Mouse (Mus musculus): ENCODE results near the gene Dctn1.
A peak's percentile ranks its signal among the peaks of the same experiment; 100 is the strongest.

Dctn1 gene

DNA sequence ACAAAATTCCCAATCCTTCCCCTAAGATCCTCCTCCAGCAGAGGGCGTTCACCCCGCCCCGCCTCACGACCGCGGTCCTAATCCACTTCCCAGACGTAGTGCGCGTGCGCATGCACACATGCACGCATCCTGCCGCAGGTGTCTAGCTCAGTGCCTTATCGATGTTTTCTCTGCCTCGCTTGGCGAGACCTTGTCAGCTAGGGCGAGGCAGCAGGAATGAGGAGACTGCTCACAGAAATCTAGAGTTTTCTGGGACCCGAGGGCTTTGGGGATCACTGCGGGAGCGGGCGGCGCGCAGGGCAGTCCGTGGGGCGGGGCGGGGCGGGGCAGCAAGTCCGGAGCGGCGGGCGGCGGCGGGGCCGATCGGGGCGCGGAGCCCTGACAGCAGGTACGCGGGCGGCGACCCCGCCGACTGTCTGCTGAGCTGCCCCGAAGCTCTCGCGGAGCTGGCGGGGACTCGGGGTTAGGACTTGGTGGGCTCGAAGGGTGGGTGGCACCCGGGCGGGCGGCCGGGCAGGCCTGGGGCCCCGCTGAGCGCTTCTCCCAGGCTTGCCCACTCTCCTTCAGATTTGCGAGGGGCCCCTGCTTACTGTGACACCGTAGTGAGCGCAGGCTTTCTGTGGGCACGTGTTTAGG lies at the start of gene Dctn1:
TSS of gene Dctn1 (plus strand) at position 314 of the 636 bp plus-strand sequence.
- peak; percentile 95 for DNase-seq

- DNase-seq = no peak
Observed at GRCm38 (mm10) chr6:83116373-83117164, 49.2 kb upstream of the Dctn1 start.

DNA sequence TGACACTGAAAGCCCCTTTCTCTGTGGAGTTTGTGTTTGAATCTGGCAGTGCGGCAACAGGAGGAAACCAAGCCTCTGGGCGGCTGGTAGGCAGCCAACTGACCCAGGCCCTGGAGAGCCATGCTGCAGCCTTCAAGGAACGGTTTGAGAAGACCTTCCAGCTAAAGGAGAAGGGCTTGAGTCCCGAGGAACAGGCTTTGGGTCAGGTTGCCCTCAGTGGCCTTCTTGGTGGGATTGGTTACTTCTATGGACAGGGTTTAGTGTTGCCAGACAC lies 48.6 kb upstream of the Dctn1 start:
- DNase-seq = no peak

DNA sequence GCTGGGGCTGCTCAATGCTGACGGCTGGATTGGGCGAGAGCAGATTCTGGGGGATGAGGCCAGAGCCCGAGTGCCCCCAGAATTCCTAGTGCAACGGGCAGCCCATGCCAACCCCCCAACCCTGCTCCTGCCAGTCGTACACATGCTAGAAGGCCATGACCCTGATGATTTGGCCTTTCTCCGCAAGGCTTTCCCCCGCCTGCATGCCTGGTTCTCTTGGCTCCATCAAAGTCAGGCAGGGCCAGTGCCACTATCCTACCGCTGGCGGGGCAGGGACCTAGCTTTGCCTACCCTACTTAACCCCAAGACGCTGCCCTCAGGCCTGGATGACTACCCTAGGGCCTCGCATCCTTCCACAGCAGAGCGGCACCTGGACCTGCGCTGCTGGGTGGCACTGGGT lies 48.1 kb upstream of the Dctn1 start:
- no peak for DNase-seq

GRCm38 (mm10) chr6:83118369-83118768 lies 47.4 kb upstream of the Dctn1 start:
- DNase-seq = no peak

GRCm38 (mm10) chr6:83118825-83119733 lies 46.6 kb upstream of the Dctn1 start:
- peak; percentile 38 for DNase-seq

GRCm38 (mm10) chr6:83119734-83120051 lies 46.0 kb upstream of the Dctn1 start:
- no peak for DNase-seq

DNA sequence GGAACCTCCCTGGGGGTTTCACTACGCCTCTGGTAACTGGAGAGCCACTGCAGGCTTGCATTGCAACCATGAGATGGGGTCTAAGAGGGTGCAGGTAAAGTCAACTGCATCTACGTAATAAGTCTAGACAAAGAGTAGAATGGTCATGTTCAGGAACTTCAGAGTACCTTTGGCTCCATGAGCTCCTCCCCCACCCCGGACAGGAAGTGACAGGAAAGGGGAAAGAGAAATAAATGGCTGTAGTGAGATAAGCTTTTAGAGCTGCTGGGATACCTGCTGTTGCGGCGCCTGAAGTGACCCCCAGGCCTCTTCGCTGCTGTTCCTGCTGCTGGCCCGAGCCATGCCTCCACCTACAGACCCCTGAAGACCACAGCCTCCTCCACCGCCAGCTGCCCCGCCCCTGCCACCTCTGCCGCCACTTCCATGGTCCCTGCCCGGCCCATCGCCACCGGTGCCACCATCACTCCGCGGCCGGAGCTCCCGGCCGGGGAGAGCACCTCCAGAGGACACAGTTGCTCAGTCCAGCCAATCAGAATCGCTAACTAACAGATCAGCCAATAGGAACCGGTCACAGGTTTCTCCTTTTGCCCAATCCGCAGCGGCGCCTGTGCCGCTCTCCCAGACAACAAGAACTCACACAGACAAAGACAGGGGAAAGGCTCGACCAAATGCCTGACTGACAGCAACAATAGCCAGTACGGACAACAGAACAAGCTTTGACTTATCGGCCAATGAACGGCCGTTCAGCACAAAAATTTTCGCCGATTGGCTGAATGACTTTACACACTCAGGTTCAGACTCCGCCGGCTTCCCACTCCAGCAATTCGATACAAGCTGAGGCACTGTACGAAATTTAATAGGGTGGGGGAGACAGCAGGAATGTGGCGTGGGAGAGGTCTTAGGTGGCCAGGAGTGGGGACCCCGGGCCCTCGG lies 44.5 kb upstream of the Dctn1 start, which contains the start of gene Wbp1:
TSS of gene Wbp1 (minus strand) at position 630 of the 933 bp plus-strand sequence.
- peak; percentile 92 for DNase-seq

DNA sequence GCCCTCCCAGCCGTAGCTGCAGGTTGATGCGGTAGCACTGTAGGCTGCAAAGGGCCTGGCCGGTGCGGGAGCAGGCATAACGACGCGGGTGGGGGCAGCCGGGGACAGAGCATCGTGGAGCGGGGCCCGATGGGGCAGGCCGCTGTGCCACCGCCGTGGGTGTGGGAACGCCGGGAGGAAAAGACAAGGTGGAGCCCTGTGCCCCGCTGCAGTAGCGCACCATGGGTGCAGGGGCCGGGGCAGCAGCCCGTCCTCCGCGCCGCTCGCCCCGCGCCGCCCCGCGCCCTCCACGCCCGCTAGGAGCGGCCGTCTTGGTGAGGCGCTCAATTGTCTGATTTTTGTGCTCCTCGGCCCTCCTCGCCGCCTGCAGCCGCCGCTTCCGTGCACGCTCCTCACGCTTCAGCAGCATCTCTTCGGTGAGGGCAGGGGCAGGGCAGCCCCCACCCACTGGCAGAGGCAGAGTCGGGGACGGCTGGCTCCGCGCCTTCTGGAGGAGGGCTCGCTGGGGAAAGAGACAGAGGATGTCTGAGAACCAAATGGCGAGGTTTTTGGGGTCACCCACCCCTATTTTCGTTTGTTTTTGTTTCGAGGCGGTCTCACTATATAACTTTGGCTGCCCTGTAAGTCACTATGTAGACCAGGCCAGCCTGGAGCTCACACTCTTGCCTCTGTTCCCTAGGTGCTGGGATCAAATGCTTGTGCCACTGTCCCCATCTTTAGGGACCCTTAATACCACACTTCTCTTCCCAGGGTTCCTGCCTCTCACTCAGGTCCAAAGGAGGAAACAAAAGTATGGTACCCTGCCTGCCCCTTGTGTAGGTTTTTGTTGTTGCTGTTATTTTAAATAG lies 43.6 kb upstream of the Dctn1 start:
- DNase-seq = peak; percentile 59

GRCm38 (mm10) chr6:83122961-83123360 lies 42.8 kb upstream of the Dctn1 start:
- DNase-seq = no peak

GRCm38 (mm10) chr6:83124851-83125312 lies 40.8 kb upstream of the Dctn1 start:
- peak; percentile 93 for DNase-seq

- no peak for DNase-seq
Observed at GRCm38 (mm10) chr6:83125331-83125730, 40.4 kb upstream of the Dctn1 start, which contains the start of gene Ino80b. TSS of gene Ino80b (minus strand) at chr6:83125431.

DNA sequence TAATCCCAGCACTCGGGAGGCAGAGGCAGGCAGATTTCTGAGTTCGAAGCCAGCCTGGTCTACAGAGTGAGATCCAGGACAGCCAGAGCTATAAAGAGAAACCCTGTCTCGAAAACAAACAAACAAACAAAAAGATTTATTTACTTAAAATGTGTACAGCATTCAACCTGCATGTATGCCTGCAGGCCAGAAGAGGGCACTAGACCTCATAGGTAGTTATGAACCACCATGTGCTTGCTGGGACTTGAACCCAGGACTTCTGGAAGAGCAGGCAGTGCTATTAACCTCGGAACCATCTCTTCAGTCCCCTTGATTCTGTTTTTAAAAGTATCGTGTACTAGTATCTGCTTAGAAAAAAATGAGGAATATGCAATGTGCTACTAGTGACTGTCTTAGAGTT lies 38.3 kb upstream of the Dctn1 start:
- DNase-seq = no peak

DNA sequence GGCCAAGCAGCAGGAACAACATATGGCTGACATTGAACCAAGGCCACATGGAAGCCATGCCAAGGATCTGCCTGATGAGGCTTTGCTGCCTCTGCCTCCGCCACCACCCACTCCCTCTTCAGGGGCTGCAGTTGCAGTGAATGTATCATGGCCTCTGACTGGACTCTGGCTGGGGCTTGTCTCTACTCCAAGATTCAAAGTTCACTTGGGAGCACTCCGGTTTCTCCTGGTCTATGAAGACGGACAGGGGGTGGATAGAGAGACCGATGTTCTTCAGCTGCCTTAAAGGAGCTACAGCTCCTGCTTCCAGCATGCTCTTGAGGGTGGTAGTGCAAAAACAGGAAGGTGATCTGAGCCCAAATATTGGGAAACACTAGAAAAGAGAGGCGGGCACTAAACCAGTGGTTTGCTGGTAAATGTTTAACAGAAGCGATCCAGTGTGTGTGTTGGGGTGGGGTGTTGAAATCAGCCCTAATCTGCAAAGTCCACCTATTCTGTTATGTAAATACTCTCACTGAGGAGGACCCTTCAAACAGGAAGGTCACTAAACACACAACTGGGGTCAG lies 34.2 kb upstream of the Dctn1 start:
- no peak for DNase-seq

GRCm38 (mm10) chr6:83132176-83132919 lies 33.4 kb upstream of the Dctn1 start:
- no peak for DNase-seq

GRCm38 (mm10) chr6:83134226-83134625 lies 31.5 kb upstream of the Dctn1 start:
- no peak for DNase-seq

GRCm38 (mm10) chr6:83134951-83135513 lies 30.7 kb upstream of the Dctn1 start, which contains the start of gene Rtkn:
TSS of gene Rtkn (plus strand) at chr6:83135463.
- no peak for DNase-seq

- DNase-seq = peak; percentile 23
Observed at GRCm38 (mm10) chr6:83135571-83136161, 30.1 kb upstream of the Dctn1 start.

GRCm38 (mm10) chr6:83136291-83136880 lies 29.3 kb upstream of the Dctn1 start:
- no peak for DNase-seq
